Mouse (Mus musculus) stomach, embryonic 16.5 days (tissue): Measurements from ENCODE around the gene Myo9b. TPM values are rescaled to one million over a fixed set of nuclear protein-coding genes. Genes with fewer than 3 reads are reported as not detected.
A peak's percentile ranks its signal among the peaks of the same experiment; 100 is the strongest.

Experiments
- ATAC-seq: fragments of 200-750 bp; cut with Nextera tagmentation; 2 replicates; pipeline ENCODE4 v1.8.0; 2017; ENCODE audit warnings: moderate number of reproducible peaks, moderate TSS enrichment; ENCODE audit not compliant: insufficient read depth, low FRiP score
- H3K27ac ChIP-seq: fragments of 300-500 bp; sonication (generic); 2 replicates; pipeline ENCODE4 v1.5.1; 2014; ENCODE audit warnings: low read length
- H3K27me3 ChIP-seq: fragments of 300-500 bp; sonication (generic); 2 replicates; pipeline ENCODE4 v1.6.1; 2014; ENCODE audit warnings: low read length, control low read depth, mixed read lengths; ENCODE audit not compliant: control insufficient read depth, insufficient read depth
- H3K36me3 ChIP-seq: fragments of 300-500 bp; sonication (generic); 2 replicates; pipeline ENCODE4 v1.6.1; 2014; ENCODE audit warnings: low read length; ENCODE audit not compliant: control insufficient read depth, insufficient read depth
- H3K4me1 ChIP-seq: fragments of 300-500 bp; sonication (generic); 2 replicates; pipeline ENCODE4 v1.6.1; 2014; ENCODE audit warnings: low read length, control low read depth, mixed read lengths; ENCODE audit not compliant: control insufficient read depth, insufficient read depth
- H3K4me2 ChIP-seq: fragments of 300-500 bp; sonication (generic); 2 replicates; pipeline ENCODE4 v1.6.1; 2014; ENCODE audit warnings: low read depth, low read length, mixed read lengths
- H3K4me3 ChIP-seq: fragments of 300-500 bp; sonication (generic); replicated peaks from 2 replicates; pipeline ENCODE4 v1.5.1; 2014; ENCODE audit warnings: mild to moderate bottlenecking, low read length
- H3K9ac ChIP-seq: fragments of 300-500 bp; sonication (generic); 2 replicates; pipeline ENCODE4 v1.6.1; 2014; ENCODE audit warnings: low read length
- H3K9me3 ChIP-seq: fragments of 300-500 bp; sonication (generic); replicated peaks from 2 replicates; pipeline ENCODE4 v1.6.1; 2016; ENCODE audit warnings: low read length, control low read depth; ENCODE audit not compliant: control insufficient read depth
- WGBS: fragments of 180-500 bp; shearing (Covaris S2); extraction: QIAGEN DNeasy Blood & Tissue Kit; methylation state at CpG from one replicate; pipeline ENCODE4 v1.1.7; 2014; 5-methylcytosine and 5-hydroxymethylcytosine counted together
- polyA plus RNA-seq: library from polyadenylated mRNA; unstranded; fragments of >200 nt; fragmentation: Nextera tagmentation; extraction: Ambion mirVana; gene quantifications from 2 replicates; pipeline ENCODE4 v1.2.1, GENCODE M21; 2015

Gene Myo9b
- polyA plus RNA-seq, 1 experiment from 2014 or later = 19.1 TPM

GRCm38 (mm10) chr8:71381971-71382961 is 109.8 kb downstream of the Myo9b start:
- ATAC-seq = peak; percentile 91
- Histone ChIP-seq H3K4me3 (peak overlapping the region; percentile 97), H3K27me3 (no peaks in the 10 kb centered on the region), H3K4me1 (peaks cover 32% of the 10 kb centered on the region), H3K9me3 (no peaks in the 10 kb centered on the region), H3K36me3 (no peaks in the 10 kb centered on the region; the same call in 1 of the 2 replicates), H3K27ac (peak overlapping the region; percentile 98), H3K9ac (peak overlapping the region; percentile 97), H3K4me2 (peak overlapping the region; percentile 98)
- WGBS = 1% methylated on average over 67 of the region's 80 CpGs

- Histone ChIP-seq H3K36me3 (no peaks in the 10 kb centered on the region; the same call in 1 of the 2 replicates), H3K4me2 (0 out of 2 replicates have a peak overlapping the region, but pooled peaks have one; percentile 98), H3K9me3 (no peaks in the 10 kb centered on the region), H3K9ac (peak overlapping the region; percentile 81), H3K4me3 (no peak overlapping the region), H3K4me1 (peaks cover 31% of the 10 kb centered on the region), H3K27ac (peak overlapping the region; percentile 98), H3K27me3 (no peaks in the 10 kb centered on the region)
- 19% methylated on average over 12 of the region's 12 CpGs for WGBS
- no peak for ATAC-seq
Observed at GRCm38 (mm10) chr8:71383396-71383795, 110.9 kb downstream of the Myo9b start.

GRCm38 (mm10) chr8:71383860-71384259 is 111.3 kb downstream of the Myo9b start:
- Histone ChIP-seq H3K27me3 (no peaks in the 10 kb centered on the region), H3K4me1 (peaks cover 28% of the 10 kb centered on the region), H3K27ac (peak overlapping the region; percentile 98), H3K9ac (peak overlapping the region; percentile 81), H3K4me2 (0 out of 2 replicates have a peak overlapping the region, but pooled peaks have one; percentile 98), H3K4me3 (no peak overlapping the region), H3K36me3 (no peaks in the 10 kb centered on the region), H3K9me3 (no peaks in the 10 kb centered on the region)
- 33% methylated on average over 3 of the region's 3 CpGs for WGBS
- ATAC-seq = no peak

GRCm38 (mm10) chr8:71385212-71385835 is 112.8 kb downstream of the Myo9b start:
- H3K27ac ChIP-seq = no peak overlapping the region
- H3K27me3 ChIP-seq = no peaks in the 10 kb centered on the region
- H3K36me3 ChIP-seq = no peaks in the 10 kb centered on the region
- no peaks in the 10 kb centered on the region for H3K9me3 ChIP-seq
- no peak overlapping the region for H3K4me2 ChIP-seq
- H3K9ac ChIP-seq = no peak overlapping the region
- peaks cover 15% of the 10 kb centered on the region for H3K4me1 ChIP-seq
- ATAC-seq = no peak
- WGBS = 71% methylated on average over 12 of the region's 12 CpGs
- H3K4me3 ChIP-seq = no peak overlapping the region

GRCm38 (mm10) chr8:71388267-71388666 is 115.8 kb downstream of the Myo9b start:
- no peaks in the 10 kb centered on the region for H3K9me3 ChIP-seq
- no peaks in the 10 kb centered on the region for H3K36me3 ChIP-seq
- no peaks in the 10 kb centered on the region for H3K27me3 ChIP-seq
- H3K4me2 ChIP-seq = no peak overlapping the region
- ATAC-seq = no peak
- no peak overlapping the region for H3K27ac ChIP-seq
- no peak overlapping the region for H3K9ac ChIP-seq
- 40% methylated on average over 1 of the region's 1 CpGs for WGBS
- peaks cover 7% of the 10 kb centered on the region for H3K4me1 ChIP-seq
- H3K4me3 ChIP-seq = no peak overlapping the region

GRCm38 (mm10) chr8:71391696-71392095 is 119.2 kb downstream of the Myo9b start:
- no peaks in the 10 kb centered on the region for H3K4me1 ChIP-seq
- H3K4me2 ChIP-seq = no peak overlapping the region
- 85% methylated on average over 2 of the region's 2 CpGs for WGBS
- H3K9ac ChIP-seq = no peak overlapping the region
- no peak overlapping the region for H3K27ac ChIP-seq
- H3K36me3 ChIP-seq = no peaks in the 10 kb centered on the region
- no peak overlapping the region for H3K4me3 ChIP-seq
- H3K27me3 ChIP-seq = no peaks in the 10 kb centered on the region
- ATAC-seq = no peak
- no peaks in the 10 kb centered on the region for H3K9me3 ChIP-seq

- H3K4me1 ChIP-seq = peaks cover 3% of the 10 kb centered on the region
- no peaks in the 10 kb centered on the region for H3K27me3 ChIP-seq
- 73% methylated on average over 5 of the region's 5 CpGs for WGBS
- ATAC-seq = no peak
- no peak overlapping the region for H3K4me2 ChIP-seq
- no peak overlapping the region for H3K27ac ChIP-seq
- H3K36me3 ChIP-seq = no peaks in the 10 kb centered on the region
- no peak overlapping the region for H3K4me3 ChIP-seq
- H3K9ac ChIP-seq = no peak overlapping the region
- H3K9me3 ChIP-seq = no peaks in the 10 kb centered on the region
Observed at GRCm38 (mm10) chr8:71392391-71392790, 119.9 kb downstream of the Myo9b start.

GRCm38 (mm10) chr8:71392871-71393270 is 120.4 kb downstream of the Myo9b start:
- H3K36me3 ChIP-seq = no peaks in the 10 kb centered on the region
- 14% methylated on average over 3 of the region's 3 CpGs for WGBS
- H3K4me2 ChIP-seq = peak overlapping the region; percentile 20; the same call in 1 of the 2 replicates
- peaks cover 7% of the 10 kb centered on the region for H3K4me1 ChIP-seq
- no peak overlapping the region for H3K27ac ChIP-seq
- no peak overlapping the region for H3K4me3 ChIP-seq
- H3K9me3 ChIP-seq = no peaks in the 10 kb centered on the region
- no peaks in the 10 kb centered on the region for H3K27me3 ChIP-seq
- no peak overlapping the region for H3K9ac ChIP-seq
- no peak for ATAC-seq

- no peak for ATAC-seq
- H3K9ac ChIP-seq = no peak overlapping the region; the same call in 1 of the 2 replicates
- peaks cover 5% of the 10 kb centered on the region; the same call in 1 of the 2 replicates for H3K36me3 ChIP-seq
- no peaks in the 10 kb centered on the region for H3K9me3 ChIP-seq
- no peak overlapping the region; the same call in 1 of the 2 replicates for H3K4me3 ChIP-seq
- no peaks in the 10 kb centered on the region for H3K27me3 ChIP-seq
- WGBS = 80% methylated on average over 7 of the region's 7 CpGs
- no peak overlapping the region for H3K27ac ChIP-seq
- H3K4me1 ChIP-seq = peaks cover 7% of the 10 kb centered on the region
- peak overlapping the region; percentile 3 for H3K4me2 ChIP-seq
Observed at GRCm38 (mm10) chr8:71394481-71394880, 122.0 kb downstream of the Myo9b start.
